Mouse (Mus musculus) cerebellum, adult 2 months (tissue): ENCODE data around the gene Baz1b.

Source experiments
- CTCF ChIP-seq: fragments of 200-500 bp; IDR thresholded peaks from 2 replicates; pipeline ENCODE4 v1.5.1; 2011; ENCODE audit warnings: low read depth, mild to moderate bottlenecking, control low read depth, low read length, moderate library complexity, borderline replicate concordance; ENCODE audit not compliant: insufficient read depth
- POLR2A ChIP-seq: fragments of 200-500 bp; IDR thresholded peaks from 2 replicates; pipeline ENCODE4 v1.6.1; 2011; ENCODE audit warnings: low read length, control low read depth, borderline replicate concordance; ENCODE audit not compliant: insufficient read depth

DNA sequence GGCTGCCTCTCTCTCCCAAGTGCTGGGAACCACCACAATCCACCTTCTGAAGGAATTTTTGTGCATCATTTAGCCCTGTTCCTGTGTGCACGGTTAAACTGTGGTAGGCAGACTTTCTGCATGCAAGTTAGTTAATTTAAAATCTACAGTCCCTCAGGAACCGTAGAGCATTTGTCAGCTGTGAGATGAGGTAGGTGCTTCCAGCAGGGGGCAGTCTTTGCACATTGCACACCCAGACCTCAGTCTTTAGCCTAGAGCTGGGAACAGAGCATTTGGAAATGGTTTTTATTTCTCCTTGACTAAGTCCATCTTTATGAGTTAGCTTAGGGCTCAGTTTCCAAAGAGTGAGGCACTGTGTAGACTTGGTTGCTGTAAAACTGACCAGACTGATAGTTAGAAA, 49.5 kb downstream of the Baz1b start:
- no peak for TF ChIP-seq POLR2A
- peak; percentile 79 for TF ChIP-seq CTCF
